ENCODE assay signal across 8 mouse cellular contexts in the genomic region with DNA sequence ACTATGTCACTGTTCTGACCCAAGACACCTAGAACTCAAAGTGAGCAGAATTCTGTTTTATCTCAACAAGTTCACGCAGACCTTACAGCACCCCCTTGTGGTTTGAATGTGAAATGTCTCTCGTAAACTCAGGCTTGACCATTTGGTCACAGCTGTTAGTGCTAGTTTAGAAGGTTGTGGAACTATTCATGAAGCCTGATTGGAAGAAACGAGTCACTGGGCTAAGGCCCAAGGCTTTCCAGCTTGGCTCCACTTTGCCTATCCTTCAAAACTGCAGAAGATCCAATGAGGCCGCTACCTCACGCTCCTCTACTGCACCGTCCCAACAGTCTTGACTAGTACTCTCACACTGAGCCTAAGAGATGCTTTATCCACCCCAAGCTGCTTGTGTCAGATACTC. TPM values are rescaled to one million over a fixed set of nuclear protein-coding genes. Genes with fewer than 3 reads are reported as not detected.
DNase-seq lines count a peak whose midpoint lies in the region; TF ChIP-seq lines count a peak whose summit lies in the region.

No protein-coding gene starts in this region.

- H3K4me3 ChIP-seq in lung, adult 2 months (replicated peaks; ENCODE audit: extremely low read depth, low read depth, low read length): no peak overlapping the region

- TF ChIP-seq POLR2A in lung, adult 2 months (IDR thresholded peaks at IDR 0.05; ENCODE audit: borderline replicate concordance, extremely low read depth, low read depth, low read length): no peak

- intact Hi-C loops in left cerebral cortex, postnatal 14 days (cut with DNase I): no loop called here
- intact Hi-C loops in left cerebral cortex, postnatal 36 days (cut with DNase I): no loop called here
- intact Hi-C loops in heart, postnatal 14 days (cut with DNase I): no loop called here

- peak; percentile 57 for DNase-seq in left cerebral cortex, postnatal 14 days (ENCODE audit: low spot score in 2 of 2)
- DNase-seq in left cerebral cortex, postnatal 36 days (ENCODE audit: low spot score in 2 of 2): no peak
- DNase-seq in MN1 (ENCODE audit: low spot score): peak; percentile 52
- DNase-seq in cerebellum, adult 11-12 months: peak; percentile 54
- peak; percentile 57 to 76 for DNase-seq in heart, postnatal 14 days
- no peak for DNase-seq in lung, adult 2 months
- DNase-seq in spleen, postnatal 36 days (ENCODE audit: low spot score in 2 of 2): peak; percentile 29 to 51
- DNase-seq in ovary, postnatal 36 days (ENCODE audit: low spot score): no peak

- H3K4me1 ChIP-seq in lung, adult 2 months (ENCODE audit: control insufficient read depth, insufficient read depth, low read length): peaks cover 17% of the 10 kb centered on the region

- TF ChIP-seq CTCF in lung, adult 2 months (IDR thresholded peaks at IDR 0.05; ENCODE audit: insufficient read depth, low read length): peak; percentile 16; the same call in 1 of the 2 replicates

- 58% methylated on average over 6 of the region's 6 CpGs for WGBS in lung, adult 2 months

RNA-seq across cellular contexts. Expression of gene Fbxl3, which starts 10.7 kb away (rescaled TPM):
- 10 to 100 TPM; 72.2 to 74.1 TPM for total RNA-seq in left cerebral cortex, postnatal 14 days (2021)
- total RNA-seq in left cerebral cortex, postnatal 36 days (2021): 10 to 100 TPM; 83.0 to 99.0 TPM
- 10 to 100 TPM; 53.9 to 60.1 TPM for total RNA-seq in heart, postnatal 14 days (2021)
- 82.7 and 123 TPM in 2 replicates for polyA plus RNA-seq in lung, adult 2 months (2012; rRNA removed)

RNA-seq across cellular contexts. Expression of gene Cln5, which starts 18.6 kb away (rescaled TPM):
- 1 to 10 TPM; 6.3 to 7.4 TPM for total RNA-seq in left cerebral cortex, postnatal 14 days (2021)
- total RNA-seq in left cerebral cortex, postnatal 36 days (2021): 1 to 10 TPM; 8.6 TPM
- total RNA-seq in heart, postnatal 14 days (2021): 10 to 100 TPM; 16.4 to 17.9 TPM
- polyA plus RNA-seq in lung, adult 2 months (2012; rRNA removed): 26.1 and 26.9 TPM in 2 replicates

RNA-seq across cellular contexts. Expression of gene Acod1, which starts 41.8 kb away (rescaled TPM):
- total RNA-seq in left cerebral cortex, postnatal 14 days (2021): not detected
- not detected for total RNA-seq in left cerebral cortex, postnatal 36 days (2021)
- under 1 TPM in 1 of 2 experiments, not detected in 1; 0.10 TPM for total RNA-seq in heart, postnatal 14 days (2021)
- 0.03 and 0.15 TPM in 2 replicates for polyA plus RNA-seq in lung, adult 2 months (2012; rRNA removed)

Comparison
In these comparisons a context has a peak if more than half of its experiments do, and no peak if none do; other contexts are left out.
1. DNase-seq: peak in left cerebral cortex, postnatal 14 days (2 of 2), MN1 (single experiment), cerebellum, adult 11-12 months (single experiment), heart, postnatal 14 days (2 of 2) and spleen, postnatal 36 days (2 of 2); none in left cerebral cortex, postnatal 36 days (0 of 2), lung, adult 2 months (single experiment) and ovary, postnatal 36 days (single experiment).